In the genomic region with DNA sequence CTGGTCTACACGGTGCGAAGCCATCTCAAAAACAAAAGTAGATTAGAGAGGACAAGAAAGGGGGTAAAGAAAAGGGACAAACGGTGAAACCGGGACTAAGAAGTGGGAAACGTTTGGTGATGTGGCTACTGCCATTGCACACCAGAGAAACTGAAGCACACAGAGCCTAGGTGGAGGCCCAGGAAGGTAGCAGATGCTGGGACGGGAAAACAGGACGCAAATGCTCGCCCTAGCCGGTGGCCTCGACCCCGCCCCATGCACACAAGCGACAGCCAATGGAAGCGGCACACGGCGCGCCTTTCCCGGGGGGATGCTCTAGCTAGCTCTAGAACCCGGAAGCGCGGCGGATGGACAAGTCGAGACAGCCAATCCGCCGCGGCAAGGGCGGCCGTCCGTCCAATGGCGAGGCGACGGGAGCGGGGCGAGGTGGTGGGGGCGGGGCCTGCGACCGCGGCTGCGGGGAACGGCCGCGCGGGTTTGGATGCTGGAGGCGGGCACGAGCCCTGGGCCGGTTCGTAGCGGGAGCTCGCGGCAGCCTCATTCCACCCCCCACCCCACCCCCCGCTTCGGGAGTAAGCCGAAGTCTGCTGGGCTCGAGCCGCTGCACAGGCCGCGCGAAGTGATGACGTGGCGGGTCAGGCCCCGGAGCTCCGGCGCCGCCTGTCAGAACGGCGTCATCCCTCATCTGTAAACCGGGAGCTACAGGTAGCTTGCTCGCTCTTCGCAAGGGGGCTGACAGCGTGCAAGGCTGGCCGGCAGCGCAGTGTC, we compare ENCODE assay signal across 8 mouse cellular contexts. TPM values are rescaled to one million over a fixed set of nuclear protein-coding genes. Genes with fewer than 3 reads are reported as not detected.
DNase-seq lines count a peak whose midpoint lies in the region; ATAC-seq and TF ChIP-seq lines count a peak whose summit lies in the region.

A gene (plus strand): TSS at position 459 of the 768 bp plus-strand sequence.

- TF ChIP-seq CTCF in liver, embryonic 14.5 days (IDR thresholded peaks at IDR 0.05; ENCODE audit: low read depth): no peak
- TF ChIP-seq CTCF in stomach, postnatal 0 days (IDR thresholded peaks at IDR 0.05; ENCODE audit: low read depth): no peak

- ATAC-seq in heart, embryonic 15.5 days (replicated peaks; ENCODE audit: insufficient number of reproducible peaks, insufficient read depth, low FRiP score, low read depth): peak; percentile 95
- ATAC-seq in liver, embryonic 14.5 days (ENCODE audit: insufficient read depth): peak; percentile 97
- ATAC-seq in neural tube, embryonic 11.5 days (ENCODE audit: insufficient read depth, low FRiP score, low TSS enrichment): peak; percentile 95
- ATAC-seq in stomach, postnatal 0 days (ENCODE audit: low FRiP score, low TSS enrichment): peak; percentile 98

- DNase-seq in CD8-positive naive resting alpha-beta T cell, adult 2 months (ENCODE audit: low read depth in 2 of 2, low spot score in 2 of 2): peak; percentile 80
- peak; percentile 94 for DNase-seq in c-Kit-positive CD71-negative TER-119-negative erythroid progenitor cells, embryonic 14.5 days (ENCODE audit: low read depth)
- DNase-seq in forebrain, embryonic 10.5 days (ENCODE audit: extremely low spot score, low spot score): peak; percentile 97
- peak; percentile 96 to 99 for DNase-seq in kidney, postnatal 25 days
- DNase-seq in liver, embryonic 14.5 days (ENCODE audit: low read depth in 3 of 3, low spot score in 3 of 3): peak; percentile 95 to 96 (median 96)
- peak; percentile 99 for DNase-seq in neural tube, embryonic 11.5 days (ENCODE audit: low spot score)
- peak; percentile 98 for DNase-seq in stomach, postnatal 0 days (ENCODE audit: low spot score)

- H3K4me3 ChIP-seq in forebrain, embryonic 10.5 days: peak within 1 kb of the TSS; percentile 82
- peak within 1 kb of the TSS; percentile 77 for H3K4me3 ChIP-seq in heart, embryonic 15.5 days
- H3K4me3 ChIP-seq in liver, embryonic 14.5 days (ENCODE audit: insufficient read depth in 1 of 2, low read depth in 2 of 2, low read length in 2 of 2): peak within 1 kb of the TSS; percentile 77 to 89
- H3K4me3 ChIP-seq in neural tube, embryonic 11.5 days (ENCODE audit: low read depth, low read length): peak within 1 kb of the TSS; percentile 60
- H3K4me3 ChIP-seq in stomach, postnatal 0 days (ENCODE audit: low read depth, low read length): peak within 1 kb of the TSS; percentile 69

- H3K4me2 ChIP-seq in heart, embryonic 15.5 days: peak within 1 kb of the TSS; percentile 90
- H3K4me2 ChIP-seq in liver, embryonic 14.5 days (ENCODE audit: low read depth): peak within 1 kb of the TSS; percentile 79
- H3K4me2 ChIP-seq in neural tube, embryonic 11.5 days (ENCODE audit: low read depth): peak within 1 kb of the TSS; percentile 78
- peak within 1 kb of the TSS; percentile 84 for H3K4me2 ChIP-seq in stomach, postnatal 0 days (replicated peaks; ENCODE audit: low read depth)

- TF ChIP-seq EP300 in liver, embryonic 14.5 days (IDR thresholded peaks at IDR 0.05; ENCODE audit: low read depth): no peak
- TF ChIP-seq EP300 in stomach, postnatal 0 days (optimal IDR thresholded peaks at IDR 0.05): peak; percentile 71

- H3K9ac ChIP-seq in heart, embryonic 15.5 days: peak within 1 kb of the TSS; percentile 66
- peak within 1 kb of the TSS; percentile 69 for H3K9ac ChIP-seq in liver, embryonic 14.5 days (replicated peaks)
- peak within 1 kb of the TSS; percentile 78 for H3K9ac ChIP-seq in neural tube, embryonic 11.5 days (ENCODE audit: low read length)
- H3K9ac ChIP-seq in stomach, postnatal 0 days (ENCODE audit: low read length): peak within 1 kb of the TSS; percentile 79

- no peaks in the 10 kb centered on the region for H3K9me3 ChIP-seq in forebrain, embryonic 10.5 days
- H3K9me3 ChIP-seq in heart, embryonic 15.5 days (replicated peaks): no peaks in the 10 kb centered on the region
- H3K9me3 ChIP-seq in liver, embryonic 14.5 days (ENCODE audit: control insufficient read depth, low read length): no peaks in the 10 kb centered on the region
- H3K9me3 ChIP-seq in neural tube, embryonic 11.5 days (ENCODE audit: control insufficient read depth, low read length): no peaks in the 10 kb centered on the region
- H3K9me3 ChIP-seq in stomach, postnatal 0 days (ENCODE audit: control insufficient read depth, low read length): no peaks in the 10 kb centered on the region

- no peaks in the 10 kb centered on the region for H3K27me3 ChIP-seq in forebrain, embryonic 10.5 days (ENCODE audit: poor library complexity, severe bottlenecking)
- no peaks in the 10 kb centered on the region for H3K27me3 ChIP-seq in heart, embryonic 15.5 days
- H3K27me3 ChIP-seq in liver, embryonic 14.5 days (ENCODE audit: control insufficient read depth, insufficient read depth, low read length): no peaks in the 10 kb centered on the region
- H3K27me3 ChIP-seq in neural tube, embryonic 11.5 days (ENCODE audit: control insufficient read depth, insufficient read depth, low read length): no peaks in the 10 kb centered on the region
- H3K27me3 ChIP-seq in stomach, postnatal 0 days (ENCODE audit: control insufficient read depth, insufficient read depth, low read length): no peaks in the 10 kb centered on the region

- peak within 1 kb of the TSS; percentile 91 for H3K27ac ChIP-seq in forebrain, embryonic 10.5 days
- peak within 1 kb of the TSS; percentile 92 for H3K27ac ChIP-seq in heart, embryonic 15.5 days
- peak within 1 kb of the TSS; percentile 79 for H3K27ac ChIP-seq in liver, embryonic 14.5 days
- peak within 1 kb of the TSS; percentile 94 for H3K27ac ChIP-seq in neural tube, embryonic 11.5 days (ENCODE audit: low read depth, low read length)
- H3K27ac ChIP-seq in stomach, postnatal 0 days (replicated peaks): peak within 1 kb of the TSS; percentile 98

- H3K4me1 ChIP-seq in forebrain, embryonic 10.5 days: peaks cover 32% of the 10 kb centered on the region
- H3K4me1 ChIP-seq in heart, embryonic 15.5 days (replicated peaks): peaks cover 16% of the 10 kb centered on the region
- H3K4me1 ChIP-seq in liver, embryonic 14.5 days (replicated peaks; ENCODE audit: control insufficient read depth in 2 of 2, insufficient read depth in 2 of 2, low read length in 1 of 2): peaks cover 7 to 13% of the 10 kb centered on the region in 2 experiments
- H3K4me1 ChIP-seq in neural tube, embryonic 11.5 days (ENCODE audit: control insufficient read depth, insufficient read depth, low read length): peaks cover 12% of the 10 kb centered on the region; the same call in 1 of the 2 replicates
- H3K4me1 ChIP-seq in stomach, postnatal 0 days (replicated peaks; ENCODE audit: control insufficient read depth, insufficient read depth): no peaks in the 10 kb centered on the region

- under 1% methylated on average over 71 of the region's 71 CpGs for WGBS in forebrain, embryonic 10.5 days
- 1% methylated on average over 71 of the region's 71 CpGs for WGBS in heart, embryonic 15.5 days
- WGBS in liver, embryonic 14.5 days (ENCODE audit: insufficient replicate concordance): 2% methylated on average over 71 of the region's 71 CpGs
- under 1% methylated on average over 68 of the region's 71 CpGs for WGBS in neural tube, embryonic 11.5 days
- WGBS in stomach, postnatal 0 days: under 1% methylated on average over 56 of the region's 71 CpGs

- H3K36me3 ChIP-seq in forebrain, embryonic 10.5 days (replicated peaks): peaks cover 32% of the 10 kb centered on the region
- H3K36me3 ChIP-seq in heart, embryonic 15.5 days: peaks cover 30% of the 10 kb centered on the region
- H3K36me3 ChIP-seq in liver, embryonic 14.5 days (replicated peaks; ENCODE audit: control insufficient read depth, insufficient read depth, low read depth): peaks cover 8% of the 10 kb centered on the region
- peaks cover 6% of the 10 kb centered on the region; the same call in 1 of the 2 replicates for H3K36me3 ChIP-seq in neural tube, embryonic 11.5 days (ENCODE audit: control insufficient read depth, insufficient read depth, low read length)
- peaks cover 8% of the 10 kb centered on the region; the same call in 1 of the 2 replicates for H3K36me3 ChIP-seq in stomach, postnatal 0 days (ENCODE audit: control insufficient read depth, insufficient read depth, low read length)

RNA-seq across cellular contexts. Expression of the gene that starts here (rescaled TPM):
- polyA plus RNA-seq in forebrain, embryonic 10.5 days (2016; fragmentation: Nextera tagmentation; extraction: Ambion mirVana): 2.9 and 4.9 TPM in 2 replicates
- polyA plus RNA-seq in heart, embryonic 15.5 days (2015; fragmentation: Nextera tagmentation; extraction: Ambion mirVana): 4.9 and 6.2 TPM in 2 replicates
- 1.2 and 1.3 TPM in 2 replicates for polyA plus RNA-seq in liver, embryonic 14.5 days (2012; rRNA removed)
- 1.1 and 1.2 TPM in 2 replicates for polyA plus RNA-seq in liver, embryonic 14.5 days (2014; fragmentation: Nextera tagmentation; extraction: Ambion mirVana)
- polyA plus RNA-seq in neural tube, embryonic 11.5 days (2014; fragmentation: Nextera tagmentation; extraction: Ambion mirVana): 3.7 and 4.7 TPM in 2 replicates
- polyA plus RNA-seq in stomach, postnatal 0 days (2015; fragmentation: Nextera tagmentation; extraction: Ambion mirVana): 5.5 and 6.0 TPM in 2 replicates

Comparison
In these comparisons a context has a peak if more than half of its experiments do, and no peak if none do; other contexts are left out.
1. Peak in every context shown above with its lines: DNase-seq, ATAC-seq, H3K4me3 ChIP-seq and H3K27ac ChIP-seq.